24 mouse cellular contexts compared by ENCODE assay signal in genomic region chr2:165558916-165559315, GRCm38 (mm10). TPM values are rescaled to one million over a fixed set of nuclear protein-coding genes. Genes with fewer than 3 reads are reported as not detected.
DNase-seq lines count a peak whose midpoint lies in the region; ATAC-seq and TF ChIP-seq lines count a peak whose summit lies in the region.
"Had no signal": no experiment of that assay in that cellular context is flagged by ENCODE, and none has a peak within 500 bp of the region (broad histone marks: within the 10 kb centered on the region; RNA-seq: fewer than 3 reads in every experiment).

No protein-coding gene starts in this region.

- ATAC-seq in liver, postnatal 0 days: no peak
- ATAC-seq: forebrain, postnatal 0 days; intestine, postnatal 0 days had no signal

- H3K9ac ChIP-seq in liver, adult 2 months (ENCODE audit: low read depth, low read length): no peak overlapping the region
- H3K9ac ChIP-seq in liver, postnatal 0 days (replicated peaks): no peak overlapping the region
- H3K9ac ChIP-seq: forebrain, postnatal 0 days; heart, embryonic 13.5 days; hindbrain, embryonic 14.5 days; midbrain, embryonic 12.5 days; neural tube, embryonic 13.5 days had no signal

- no peak for TF ChIP-seq EP300 in liver, postnatal 0 days (IDR thresholded peaks at IDR 0.05; ENCODE audit: low read depth)

- no peak for TF ChIP-seq CTCF in liver, adult 2 months (IDR thresholded peaks at IDR 0.05; ENCODE audit: low read depth, low read length)
- TF ChIP-seq CTCF in liver, postnatal 0 days (IDR thresholded peaks at IDR 0.05; ENCODE audit: low read depth): no peak

- WGBS in liver, adult 2 months: 18% methylated on average over 11 of the region's 11 CpGs
- WGBS in liver, postnatal 0 days (ENCODE audit: insufficient replicate concordance): 31% methylated on average over 11 of the region's 11 CpGs

- H3K36me3 ChIP-seq in liver, adult 2 months (ENCODE audit: control insufficient read depth, insufficient read depth, low read length): no peaks in the 10 kb centered on the region
- no peaks in the 10 kb centered on the region for H3K36me3 ChIP-seq in liver, postnatal 0 days (replicated peaks; ENCODE audit: insufficient read depth, low read length)
- H3K36me3 ChIP-seq: forebrain, embryonic 10.5 days; heart, embryonic 13.5 days; midbrain, embryonic 12.5 days; neural tube, embryonic 13.5 days had no signal

- H3K79me2 ChIP-seq in liver, adult 2 months (ENCODE audit: control insufficient read depth, insufficient read depth, low read length): no peaks in the 10 kb centered on the region

- no peak overlapping the region for H3K27ac ChIP-seq in liver, adult 2 months (replicated peaks; ENCODE audit: insufficient read depth, low read depth, low read length)
- H3K27ac ChIP-seq in liver, postnatal 0 days (ENCODE audit: low read depth): no peak overlapping the region
- H3K27ac ChIP-seq: heart, embryonic 13.5 days; hindbrain, embryonic 14.5 days; left cerebral cortex, adult 2 months; macrophage; midbrain, embryonic 12.5 days; neural tube, embryonic 13.5 days had no signal

- TF ChIP-seq POLR2A in liver, adult 2 months (IDR thresholded peaks at IDR 0.05; ENCODE audit: extremely low read depth, insufficient read depth, low read length): no peak

- no peak overlapping the region for H3K4me2 ChIP-seq in liver, postnatal 0 days (ENCODE audit: low read depth, low read length)
- H3K4me2 ChIP-seq: heart, embryonic 13.5 days; hindbrain, embryonic 14.5 days; liver, embryonic 11.5 days; midbrain, embryonic 12.5 days; neural tube, embryonic 13.5 days had no signal

- DNase-seq in liver, adult 2 months (ENCODE audit: extremely low read depth, low read depth, low spot score): peak; percentile 75
- DNase-seq in liver, postnatal 0 days: no peak
- DNase-seq in kidney, adult 8-10 months: peak; percentile 66 to 73
- DNase-seq in kidney, postnatal 36 days: peak; percentile 71 to 75
- peak; percentile 17 for DNase-seq in lung, postnatal 25 days (ENCODE audit: low spot score)
- no peak for DNase-seq in heart, adult 8-10 months (ENCODE audit: low spot score)
- no peak for DNase-seq in cerebellum, postnatal 4 days (ENCODE audit: low spot score in 2 of 2)
- DNase-seq: cerebellum, adult 2 months; cerebellum, postnatal 36 days; forebrain, postnatal 0 days; layer of hippocampus, adult 9-11 months; left cerebral cortex, postnatal 4 days; right cerebral cortex, adult 18-20 months had no signal

- no peaks in the 10 kb centered on the region for H3K27me3 ChIP-seq in liver, adult 2 months (ENCODE audit: control insufficient read depth, insufficient read depth, low read length)
- H3K27me3 ChIP-seq in liver, postnatal 0 days (ENCODE audit: insufficient read depth, low read length): peaks cover 20% of the 10 kb centered on the region

- H3K9me3 ChIP-seq in liver, postnatal 0 days (ENCODE audit: low read length): no peaks in the 10 kb centered on the region
- H3K9me3 ChIP-seq: forebrain, embryonic 10.5 days; heart, embryonic 13.5 days; midbrain, embryonic 12.5 days; neural tube, embryonic 13.5 days had no signal

- H3K4me1 ChIP-seq in liver, adult 2 months (ENCODE audit: control insufficient read depth, insufficient read depth, low read length): peaks cover 11% of the 10 kb centered on the region
- H3K4me1 ChIP-seq in liver, postnatal 0 days (ENCODE audit: insufficient read depth): peaks cover 6% of the 10 kb centered on the region

- H3K4me3 ChIP-seq in liver, adult 2 months (ENCODE audit: insufficient read depth, low read depth, low read length): no peak overlapping the region
- no peak overlapping the region for H3K4me3 ChIP-seq in liver, postnatal 0 days (ENCODE audit: low read depth, low read length)
- H3K4me3 ChIP-seq: forebrain, embryonic 10.5 days; heart, embryonic 13.5 days; left cerebral cortex, adult 2 months; midbrain, embryonic 12.5 days; neural tube, embryonic 13.5 days had no signal

RNA-seq across cellular contexts. Expression of gene Eya2, which starts 35.9 kb away (rescaled TPM):
- 0.20 and 0.28 TPM in 2 replicates for total RNA-seq in liver, adult 2 months (2014; rRNA removed)
- polyA plus RNA-seq in liver, adult 2 months (2012; rRNA removed): 0.30 and 0.78 TPM in 2 replicates
- polyA plus RNA-seq in liver, postnatal 0 days (2015; fragmentation: Nextera tagmentation; extraction: Ambion mirVana): 0.20 and 0.25 TPM in 2 replicates
- 1 to 10 TPM in 3 of 4 experiments, under 1 TPM in 1; 0.65 to 1.2 (median 1.1) TPM for total RNA-seq in heart, adult 8-10 months (2022)
- total RNA-seq: CH12.LX, MEL had no signal
- polyA plus RNA-seq: macrophage had no signal

RNA-seq across cellular contexts. Expression of gene Slc2a10, which starts 55.3 kb away (rescaled TPM):
- total RNA-seq in liver, adult 2 months (2014; rRNA removed): 0.09 and 0.13 TPM in 2 replicates
- polyA plus RNA-seq in liver, adult 2 months (2012; rRNA removed): 0.11 and 0.22 TPM in 2 replicates
- polyA plus RNA-seq in liver, postnatal 0 days (2015; fragmentation: Nextera tagmentation; extraction: Ambion mirVana): 0.13 and 0.34 TPM in 2 replicates
- total RNA-seq in heart, adult 8-10 months (2022): 1 to 10 TPM; 6.2 to 8.2 (median 7.7) TPM
- total RNA-seq: CH12.LX, MEL had no signal
- polyA plus RNA-seq: macrophage had no signal

Comparison
In these comparisons a context has a peak if more than half of its experiments do, and no peak if none do; other contexts are left out.
1. DNase-seq: peak in liver, adult 2 months (single experiment), kidney, adult 8-10 months (2 of 2), kidney, postnatal 36 days (2 of 2) and lung, postnatal 25 days (single experiment); none in liver, postnatal 0 days (single experiment), heart, adult 8-10 months (single experiment) and cerebellum, postnatal 4 days (0 of 2).